Mouse (Mus musculus) midbrain, embryonic 11.5 days (tissue): ENCODE measurements around the gene Gm21409. TPM values are rescaled to one million over a fixed set of nuclear protein-coding genes. Genes with fewer than 3 reads are reported as not detected.
"Not testable (repeated sequence)": the region's sequence is repeated elsewhere in the genome, so short reads cannot be mapped to it uniquely, and the experiment has no call there.

ENCODE experiments used
- ATAC-seq: fragments of 200-750 bp; cut with Nextera tagmentation; 2 replicates; pipeline ENCODE4 v1.8.0; 2017; ENCODE audit warnings: moderate TSS enrichment, moderate library complexity; ENCODE audit not compliant: low FRiP score
- DNase-seq: peaks from one replicate; pipeline ENCODE4 v3.0.0; 2015; ENCODE audit warnings: low spot score; ENCODE audit errors: missing footprints
- H3K27ac ChIP-seq: fragments of 300-500 bp; sonication (generic); 2 replicates; pipeline ENCODE4 v1.5.1; 2014; ENCODE audit warnings: low read depth, low read length
- H3K27me3 ChIP-seq: fragments of 300-500 bp; sonication (generic); 2 replicates; pipeline ENCODE4 v1.6.1; 2014; ENCODE audit warnings: mild to moderate bottlenecking, low read length, moderate library complexity, mixed read lengths; ENCODE audit not compliant: control insufficient read depth, insufficient read depth
- H3K36me3 ChIP-seq: fragments of 300-500 bp; sonication (generic); 2 replicates; pipeline ENCODE4 v1.6.1; 2014; ENCODE audit warnings: mild to moderate bottlenecking, low read length, moderate library complexity, mixed read lengths; ENCODE audit not compliant: control insufficient read depth, insufficient read depth
- H3K4me1 ChIP-seq: fragments of 300-500 bp; sonication (generic); 2 replicates; pipeline ENCODE4 v1.6.1; 2014; ENCODE audit warnings: low read length; ENCODE audit not compliant: control insufficient read depth, insufficient read depth
- H3K4me2 ChIP-seq: fragments of 300-500 bp; sonication (generic); 2 replicates; pipeline ENCODE4 v1.6.1; 2014; ENCODE audit warnings: mild to moderate bottlenecking, moderate library complexity
- H3K4me3 ChIP-seq: fragments of 300-500 bp; sonication (generic); 2 replicates; pipeline ENCODE4 v1.5.1; 2014; ENCODE audit warnings: low read depth, low read length
- H3K9ac ChIP-seq: fragments of 300-500 bp; sonication (generic); 2 replicates; pipeline ENCODE4 v1.6.1; 2014; ENCODE audit warnings: low read length
- H3K9me3 ChIP-seq: fragments of 300-500 bp; sonication (generic); 2 replicates; pipeline ENCODE4 v1.6.1; 2016; ENCODE audit warnings: low read length; ENCODE audit not compliant: control insufficient read depth
- WGBS: fragments of 180-500 bp; shearing (Covaris S2); extraction: QIAGEN DNeasy Blood & Tissue Kit; methylation state at CpG from one replicate; pipeline ENCODE4 v1.1.7; 2014; 5-methylcytosine and 5-hydroxymethylcytosine counted together
- polyA plus RNA-seq: library from polyadenylated mRNA; unstranded; fragments of >200 nt; fragmentation: Nextera tagmentation; extraction: Ambion mirVana; gene quantifications from 2 replicates; pipeline ENCODE4 v1.2.1, GENCODE M21; 2014

Gm21409 gene
- polyA plus RNA-seq: not detected in 2 replicates

GRCm38 (mm10) chrY:84746385-84746784 is at the start of gene Gm21409:
Gene Gm21409, plus strand, starts transcription at chrY:84746685.
- H3K4me2 ChIP-seq, ATAC-seq, H3K4me3 ChIP-seq, H3K36me3 ChIP-seq, H3K4me1 ChIP-seq, DNase-seq, H3K9me3 ChIP-seq, H3K27me3 ChIP-seq, H3K27ac ChIP-seq, H3K9ac ChIP-seq: not testable (repeated sequence)
- WGBS: no CpG with 5 or more reads among the region's 6 CpGs

Other genes with a start within 250 kb of the Gm21409 start
- not detected in 2 replicates for gene Gm21394, start 181.8 kb upstream of the Gm21409 start, polyA plus RNA-seq